Mouse (Mus musculus) gastrocnemius, postnatal 4 days (tissue): Measurements from ENCODE around the gene Slc44a2. TPM values are rescaled to one million over a fixed set of nuclear protein-coding genes. Genes with fewer than 3 reads are reported as not detected.
A peak's percentile ranks its signal among the peaks of the same experiment; 100 is the strongest.

ENCODE experiments used
- DNase-seq, 2 experiments: peaks; one replicate each; pipeline ENCODE4 v3.0.0; 2021 to 2022; ENCODE audit warnings: low spot score in 2 of 2, mixed read lengths in 2 of 2
- total RNA-seq, 2 experiments: library from RNA; stranded (reverse); gene quantifications; 2 replicates each; pipeline ENCODE4 v1.2.3; 2021

The Slc44a2 gene
- total RNA-seq, 2 experiments from 2014 or later, result 139 to 151 TPM

GRCm38 (mm10) chr9:21332161-21333061, 11.9 kb downstream of the Slc44a2 start:
- DNase-seq, result no peak

GRCm38 (mm10) chr9:21333523-21333922, 13.0 kb downstream of the Slc44a2 start:
- no peak for DNase-seq

DNA sequence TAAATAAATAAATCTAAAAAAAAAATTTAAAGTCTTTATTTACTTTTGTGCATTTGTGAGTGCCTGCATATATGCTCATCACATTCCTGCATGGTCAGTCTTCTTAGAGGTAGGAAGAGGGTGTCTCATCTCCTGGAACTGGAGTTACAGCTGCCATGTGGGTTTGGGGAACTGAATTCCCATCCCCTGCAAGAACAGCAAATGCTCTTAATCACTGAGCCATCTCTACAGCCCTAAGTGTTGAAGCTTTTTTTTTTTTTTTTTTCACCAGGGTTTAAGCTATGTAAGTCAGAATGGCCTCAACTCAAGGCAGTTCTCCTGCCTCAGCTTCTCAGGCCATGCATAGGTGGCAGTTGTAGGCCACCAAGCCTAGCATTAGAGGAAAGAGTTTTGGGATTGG, 14.2 kb downstream of the Slc44a2 start:
- no peak for DNase-seq

DNA sequence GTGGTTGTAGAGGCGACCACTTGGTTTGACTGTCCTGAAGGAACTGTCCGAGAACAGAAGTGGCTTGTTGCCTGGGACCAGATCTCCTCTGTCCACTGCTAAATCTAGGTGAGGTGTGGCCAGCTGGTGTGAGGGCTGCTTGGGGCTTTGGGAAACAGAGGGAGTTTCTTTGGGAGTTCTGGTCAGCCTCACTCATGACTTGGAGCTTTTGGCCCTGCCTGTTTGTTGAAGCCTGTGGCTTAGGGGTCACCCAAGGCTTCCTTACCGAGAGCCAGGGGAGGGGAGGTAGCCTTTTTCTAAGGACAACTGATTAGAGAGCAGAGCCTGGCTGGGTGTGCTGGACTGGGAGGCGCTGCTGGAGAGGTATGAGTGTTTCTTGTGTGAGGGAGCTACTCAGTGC, 14.9 kb downstream of the Slc44a2 start:
- no peak for DNase-seq

- DNase-seq, result no peak
Measured at GRCm38 (mm10) chr9:21336491-21336890, 16.0 kb downstream of the Slc44a2 start.

DNA sequence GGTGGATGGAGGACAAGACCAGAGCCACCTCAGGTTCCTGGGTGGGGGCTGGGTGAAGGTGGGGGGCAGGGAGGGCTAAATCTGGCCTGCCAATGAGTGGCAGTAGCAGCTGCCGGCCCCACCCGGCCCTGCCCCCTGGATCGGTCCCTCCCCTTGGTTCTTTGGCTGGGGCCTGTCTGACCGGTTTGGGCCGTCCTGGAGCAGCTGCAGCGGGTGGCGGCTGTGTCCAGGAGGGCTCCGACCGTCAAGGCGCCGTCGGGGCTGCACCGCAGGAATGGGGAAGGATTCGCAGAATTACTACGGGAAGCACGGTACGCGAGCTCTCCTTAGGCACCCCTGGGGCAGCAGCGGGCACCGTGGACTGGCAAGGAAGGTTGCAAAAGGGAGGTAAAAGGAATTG, 17.2 kb downstream of the Slc44a2 start:
- DNase-seq, result peak; percentile 40 to 53

DNA sequence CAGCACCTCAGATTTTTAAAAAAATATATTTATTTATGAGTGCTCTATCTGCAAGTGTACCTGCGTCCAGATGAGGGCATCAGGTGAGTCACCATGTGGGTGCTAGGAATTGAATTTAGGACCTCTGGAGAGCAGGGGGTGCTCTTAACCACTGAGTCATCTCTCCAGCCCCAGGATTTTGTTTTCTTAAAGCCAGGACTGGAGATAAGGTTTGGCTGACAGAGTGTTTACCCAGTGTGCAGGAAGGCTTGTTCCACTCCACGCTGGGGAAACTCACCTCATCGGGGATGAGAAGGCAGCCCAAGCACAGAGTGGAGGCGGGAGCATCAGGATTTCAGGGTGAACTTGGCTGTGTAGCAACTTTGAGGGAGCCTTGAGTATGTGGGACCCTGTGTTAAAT, 19.9 kb downstream of the Slc44a2 start:
- no peak for DNase-seq

DNA sequence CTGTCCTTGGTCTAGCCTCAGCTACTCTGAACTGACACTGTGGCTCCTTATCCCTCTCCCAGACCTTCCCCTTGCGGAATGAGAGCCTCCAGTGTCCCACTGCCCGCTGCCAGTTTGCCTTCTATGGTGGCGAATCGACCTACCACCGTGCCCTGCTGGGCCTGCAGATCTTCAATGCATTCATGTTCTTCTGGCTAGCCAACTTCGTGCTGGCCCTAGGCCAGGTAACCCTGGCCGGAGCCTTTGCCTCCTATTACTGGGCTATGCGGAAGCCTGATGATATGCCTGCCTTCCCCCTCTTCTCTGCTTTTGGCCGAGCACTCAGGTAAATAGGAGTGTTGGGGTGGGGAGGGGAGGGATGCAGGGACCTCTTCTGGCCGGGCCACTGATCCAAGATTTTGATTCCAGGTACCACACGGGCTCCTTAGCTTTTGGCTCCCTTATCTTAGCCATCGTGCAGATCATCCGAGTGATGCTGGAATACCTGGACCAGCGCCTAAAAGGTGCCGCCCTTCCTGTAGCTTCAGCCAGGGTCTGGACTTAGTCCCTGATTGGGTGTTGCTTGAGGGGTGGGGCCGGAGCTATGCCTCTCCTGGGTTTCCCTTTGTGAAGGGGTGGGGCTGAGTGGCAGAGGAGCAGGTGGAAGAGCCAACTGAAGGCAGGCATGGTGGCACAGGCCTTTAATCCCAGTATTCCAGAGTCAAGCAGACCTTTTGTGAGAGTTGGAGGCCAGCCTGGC, 26.3 kb downstream of the Slc44a2 start:
- no peak for DNase-seq

DNA sequence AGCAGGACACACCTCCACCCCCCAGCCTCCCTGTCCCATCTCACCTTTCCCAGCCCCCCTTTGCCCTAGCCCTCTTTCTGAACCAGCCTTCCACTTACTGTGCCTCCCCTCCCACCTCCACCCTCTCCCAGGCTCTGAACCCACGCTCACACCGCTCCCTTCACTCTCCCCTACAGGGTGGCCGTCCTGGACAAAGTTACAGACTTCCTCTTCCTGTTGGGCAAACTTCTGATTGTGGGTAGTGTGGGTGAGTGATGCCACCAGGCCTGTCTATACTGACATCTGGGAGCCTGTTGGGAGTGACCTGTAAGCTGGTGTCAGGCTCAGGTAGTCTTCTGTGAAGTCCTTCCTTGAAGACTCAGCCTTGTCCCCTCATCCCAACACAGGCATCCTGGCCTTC, 27.7 kb downstream of the Slc44a2 start:
- no peak for DNase-seq

DNA sequence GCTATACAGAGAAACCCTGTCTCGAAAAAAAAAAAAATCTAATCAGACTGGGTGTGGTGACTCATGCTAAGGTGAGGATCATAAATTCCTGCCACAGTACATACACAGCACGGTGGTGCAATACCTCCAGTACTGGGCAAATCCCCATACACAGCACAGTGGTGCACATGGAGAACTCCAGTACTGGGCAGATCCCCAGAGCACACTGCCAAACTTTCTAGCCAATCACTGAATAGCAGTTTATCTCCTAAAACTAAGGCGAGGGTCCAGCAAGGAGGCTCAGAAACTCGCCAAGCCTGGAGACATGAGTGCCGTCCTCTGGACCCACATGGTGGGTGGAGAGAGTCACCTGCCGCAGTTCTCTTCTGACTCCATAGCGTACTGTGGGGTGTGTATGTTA, 30.7 kb downstream of the Slc44a2 start:
- DNase-seq, result no peak

GRCm38 (mm10) chr9:21351702-21352377, 31.3 kb downstream of the Slc44a2 start:
- no peak for DNase-seq

GRCm38 (mm10) chr9:21352463-21353372, 32.2 kb downstream of the Slc44a2 start:
- no peak for DNase-seq

DNA sequence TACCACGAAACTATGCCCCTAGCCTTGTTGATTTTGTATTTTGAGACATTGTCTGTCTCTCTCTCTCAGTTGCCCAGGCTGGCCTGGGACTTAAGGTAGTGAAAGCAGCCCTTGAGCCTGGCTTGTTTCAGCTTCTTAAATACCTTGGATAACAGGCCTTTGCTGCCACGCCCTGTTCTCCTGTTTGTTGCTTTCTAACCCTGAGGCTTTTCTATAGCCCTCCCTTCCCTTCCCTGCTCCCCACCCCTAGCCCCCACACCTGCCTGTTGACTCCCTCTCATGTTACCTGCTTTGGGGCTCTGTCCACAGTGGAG, 32.8 kb downstream of the Slc44a2 start:
- DNase-seq, result no peak

DNA sequence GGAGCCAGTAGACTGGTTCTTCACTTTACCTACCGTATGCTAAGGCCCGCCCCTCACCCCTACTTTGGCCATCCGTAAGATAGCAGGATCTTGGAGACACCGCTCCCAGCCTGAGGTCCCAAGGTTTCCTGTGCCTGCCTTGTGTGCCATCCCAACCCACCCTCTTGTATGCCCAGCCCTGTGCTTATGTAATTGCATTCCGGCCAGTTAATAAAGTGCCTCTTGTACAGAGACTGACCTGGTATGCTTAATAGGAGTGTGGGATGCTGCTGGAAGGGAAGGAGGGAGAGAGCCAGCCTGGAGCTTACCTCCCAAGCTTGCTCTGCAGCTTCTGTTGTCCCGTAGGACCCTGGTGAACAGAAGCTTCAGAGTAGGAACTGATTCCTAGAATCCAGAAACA, 34.3 kb downstream of the Slc44a2 start:
- no peak for DNase-seq

DNA sequence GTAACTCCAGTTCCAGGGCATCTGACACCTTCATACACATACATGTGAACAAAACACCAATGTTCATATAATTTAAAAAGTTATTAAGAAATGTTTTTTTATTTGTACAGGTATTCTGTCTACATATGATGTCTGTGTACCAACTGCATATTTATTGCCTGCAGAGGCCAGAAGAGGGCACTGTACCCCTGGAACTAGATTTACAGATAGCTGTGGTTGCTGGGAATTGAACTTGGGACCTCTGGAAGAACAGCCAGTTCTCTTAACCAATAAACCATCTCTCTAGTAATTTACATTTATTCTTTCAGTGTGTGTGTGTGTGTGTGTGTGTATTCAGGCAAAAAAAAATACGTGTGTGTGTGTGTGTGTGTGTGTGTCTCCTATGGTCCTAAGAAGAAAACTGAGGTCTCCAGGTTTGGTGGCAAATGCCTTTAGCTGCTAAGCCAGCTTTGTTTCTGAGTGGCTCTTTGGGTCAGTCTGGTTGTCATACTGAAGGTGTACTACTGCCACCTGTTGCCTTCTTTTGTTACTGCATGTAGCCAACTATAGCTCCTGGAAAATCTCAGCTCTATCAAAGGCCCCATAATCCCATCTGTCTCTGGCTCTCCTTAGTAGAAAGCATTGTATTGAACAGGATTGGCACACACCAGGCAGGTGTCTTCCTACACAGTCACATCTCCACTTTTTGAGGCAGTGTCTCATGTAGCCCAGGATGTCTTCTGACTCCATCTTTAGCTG, 36.7 kb downstream of the Slc44a2 start:
- peak in 1 of 2 experiments; percentile 69 for DNase-seq

DNA sequence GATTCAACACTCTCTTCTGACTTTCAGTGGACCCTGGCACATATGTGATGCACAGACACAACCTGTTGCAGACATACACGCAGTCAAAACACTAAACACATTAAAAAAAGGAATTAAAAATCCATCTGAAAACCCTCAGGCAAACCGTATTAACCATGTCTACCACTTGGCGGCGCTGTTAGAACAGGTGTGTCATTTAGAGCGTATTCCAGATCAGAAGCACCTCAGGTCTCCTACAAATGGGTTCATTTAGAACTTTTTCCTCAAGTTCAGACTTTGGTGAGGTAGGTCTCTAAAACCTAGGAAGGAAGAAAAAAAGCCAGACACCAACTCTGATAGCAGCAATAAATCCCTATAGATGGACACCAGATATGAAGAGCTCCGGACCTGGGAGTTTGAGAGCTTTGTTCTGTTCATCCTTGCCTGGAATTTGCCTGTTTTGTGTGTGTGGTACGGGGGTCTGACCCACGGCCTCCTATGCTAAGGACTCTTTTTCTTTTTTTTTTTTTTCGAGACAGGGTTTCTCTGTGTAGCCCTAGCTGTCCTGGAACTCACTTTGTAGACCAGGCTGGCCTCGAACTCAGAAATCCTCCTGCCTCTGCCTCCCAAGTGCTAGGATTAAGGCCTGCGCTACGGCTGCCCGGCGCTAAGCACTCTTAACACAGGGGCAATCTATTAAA, 46.2 kb downstream of the Slc44a2 start:
- DNase-seq, result peak in 1 of 2 experiments; percentile 48

DNA sequence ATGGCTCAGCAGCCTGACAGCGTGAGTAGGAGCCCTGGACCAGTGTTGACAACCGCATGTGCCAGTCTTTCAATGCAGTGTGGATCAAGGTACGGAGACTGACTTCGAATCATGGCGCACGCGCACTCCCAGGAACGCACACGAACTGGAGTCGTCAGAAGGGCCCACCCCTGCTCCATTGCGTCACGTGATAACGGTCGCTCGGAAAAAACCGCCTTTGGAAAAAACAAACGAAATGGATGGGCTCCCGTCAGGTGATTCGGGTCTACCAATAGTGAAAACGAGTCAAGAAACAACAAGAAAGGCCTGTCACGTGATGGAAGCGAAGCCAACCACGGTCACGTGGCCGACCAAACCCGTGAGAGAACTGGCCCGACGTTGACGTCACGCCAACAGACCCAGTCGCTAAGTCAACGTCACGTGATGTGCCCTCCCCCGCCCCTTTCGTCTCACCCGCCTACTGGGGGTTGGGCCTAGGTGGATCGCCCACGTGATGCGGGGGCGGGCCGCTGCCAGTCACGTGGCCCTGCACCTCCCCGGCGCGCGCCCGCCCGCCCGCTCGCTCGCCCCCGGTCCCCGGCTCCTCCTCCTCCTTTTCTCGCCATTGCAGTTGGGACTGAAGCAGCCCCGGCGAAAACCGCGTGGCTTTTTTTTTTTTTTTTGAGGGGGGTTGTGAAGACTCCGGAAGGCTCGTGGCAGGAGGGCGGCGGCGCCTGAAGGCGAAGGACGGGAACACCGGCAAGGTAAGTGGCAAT, 47.0 kb downstream of the Slc44a2 start, which contains the start of gene Ilf3:
Ilf3 (plus strand) TSS at position 515 of the 755 bp plus-strand sequence.
- DNase-seq, result peak; percentile 99 to 100

DNA sequence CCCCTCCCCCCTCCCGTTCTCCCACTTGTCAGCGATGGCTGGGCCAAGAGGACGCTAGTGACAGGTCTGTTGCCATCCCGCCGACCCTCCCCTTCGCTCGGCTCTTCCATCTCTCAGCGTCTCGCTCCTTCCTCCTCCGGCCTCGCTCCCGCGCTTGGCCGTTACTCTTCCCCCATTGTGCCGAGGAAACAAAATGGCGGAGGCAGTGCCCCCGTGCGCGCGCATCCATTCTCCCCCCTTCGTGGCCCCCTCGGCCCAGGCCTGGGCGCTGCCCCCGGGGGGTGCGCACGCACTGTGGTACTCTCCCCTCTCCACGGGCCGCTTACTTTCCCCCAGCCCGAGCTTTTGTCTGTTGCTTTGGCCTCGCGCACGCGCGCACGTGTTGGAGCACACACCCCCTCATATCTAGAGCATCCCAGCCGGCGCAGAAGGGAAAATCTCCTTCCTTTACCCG, 47.7 kb downstream of the Slc44a2 start:
- DNase-seq, result peak; percentile 66 to 80

GRCm38 (mm10) chr9:21369080-21369479, 48.6 kb downstream of the Slc44a2 start:
- DNase-seq, result no peak
